Mouse (Mus musculus): ENCODE measurements around the gene C1s2. TPM values are rescaled to one million over a fixed set of nuclear protein-coding genes. Genes with fewer than 3 reads are reported as not detected.
"Not testable (repeated sequence)": the region's sequence is repeated elsewhere in the genome, so short reads cannot be mapped to it uniquely, and the experiment has no call there.

Gene C1s2
- polyA plus RNA-seq, 1 experiment from 2014 or later = not detected

DNA sequence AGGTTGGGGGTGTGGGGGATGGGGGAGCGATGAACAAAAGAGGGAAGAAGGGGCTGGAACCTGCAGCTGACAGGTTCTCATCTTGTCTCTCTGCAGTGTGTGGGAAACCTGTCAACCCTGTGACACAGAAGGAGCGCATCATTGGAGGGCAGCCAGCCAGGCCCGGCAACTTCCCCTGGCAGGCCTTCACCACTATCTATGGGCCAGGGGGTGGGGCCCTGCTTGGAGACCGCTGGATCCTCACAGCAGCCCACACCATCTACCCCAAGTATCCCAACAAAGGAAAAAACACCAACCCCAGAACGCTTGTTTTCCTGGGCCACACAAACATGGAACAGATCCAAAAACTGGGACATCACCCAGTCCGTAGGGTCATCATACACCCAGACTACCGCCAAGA lies 55.7 kb downstream of the C1s2 start:
- H3K9me3 ChIP-seq; H3K4me3 ChIP-seq; H3K27ac ChIP-seq (replicated peaks); H3K4me2 ChIP-seq; H3K36me3 ChIP-seq; H3K4me1 ChIP-seq; H3K27me3 ChIP-seq (replicated peaks); H3K9ac ChIP-seq; ATAC-seq (ENCODE audit: extremely low read depth, insufficient number of reproducible peaks, low FRiP score, low TSS enrichment): not testable (repeated sequence)
- WGBS = 68% methylated on average over 6 of the region's 7 CpGs

DNA sequence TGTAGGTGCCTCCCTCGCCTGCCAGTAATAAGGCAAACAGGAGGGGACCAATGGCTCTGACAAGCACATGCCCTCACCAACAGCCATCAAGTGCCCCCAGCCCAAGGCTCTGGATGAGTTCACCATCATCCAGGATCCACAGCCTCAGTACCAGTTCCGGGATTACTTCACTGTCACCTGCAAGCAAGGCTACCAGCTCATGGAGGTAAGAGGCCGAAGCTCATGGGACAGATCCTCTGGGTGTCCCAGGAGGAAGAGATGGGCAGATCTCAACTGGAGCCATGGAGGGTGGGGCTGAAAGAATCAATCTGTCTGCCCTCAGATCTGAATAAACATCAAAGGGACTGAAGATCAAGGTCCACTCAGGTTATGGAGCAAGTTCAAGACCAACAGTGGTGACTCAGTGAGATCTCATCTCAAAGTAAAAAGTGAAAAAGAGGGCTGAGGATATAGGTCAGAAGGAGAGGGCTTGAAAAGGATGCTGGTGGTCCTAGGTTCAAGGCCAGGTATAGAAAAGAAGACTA lies 60.7 kb downstream of the C1s2 start:
- not testable (repeated sequence) for H3K9ac ChIP-seq; H3K4me2 ChIP-seq; H3K4me1 ChIP-seq; H3K27ac ChIP-seq (replicated peaks); H3K9me3 ChIP-seq; H3K27me3 ChIP-seq (replicated peaks); H3K36me3 ChIP-seq; H3K4me3 ChIP-seq; ATAC-seq (ENCODE audit: extremely low read depth, insufficient number of reproducible peaks, low FRiP score, low TSS enrichment)
- 72% methylated on average over 3 of the region's 3 CpGs for WGBS

Other genes with a start within 250 kb of the C1s2 start
- gene Pex5, start 221.0 kb downstream of the C1s2 start, polyA plus RNA-seq (2015; fragmentation: Nextera tagmentation; extraction: Ambion mirVana) = 23.2 and 23.7 TPM in 2 replicates
- gene Clstn3, start 171.3 kb downstream of the C1s2 start, polyA plus RNA-seq (2015; fragmentation: Nextera tagmentation; extraction: Ambion mirVana) = 1.1 and 1.9 TPM in 2 replicates
- 0.46 and 0.52 TPM in 2 replicates for gene C1rl, start 143.0 kb downstream of the C1s2 start, polyA plus RNA-seq (2015; fragmentation: Nextera tagmentation; extraction: Ambion mirVana)
- gene C1ra, start 123.7 kb downstream of the C1s2 start, polyA plus RNA-seq (2015; fragmentation: Nextera tagmentation; extraction: Ambion mirVana) = 0.40 and 0.68 TPM in 2 replicates
- 0.74 and 1.0 TPM in 2 replicates for gene C1s1, start 93.7 kb downstream of the C1s2 start, polyA plus RNA-seq (2015; fragmentation: Nextera tagmentation; extraction: Ambion mirVana)
- gene C1rb, start 65.8 kb downstream of the C1s2 start, polyA plus RNA-seq (2015; fragmentation: Nextera tagmentation; extraction: Ambion mirVana) = not detected in 2 replicates
- 44.1 and 47.4 TPM in 2 replicates for gene Lpcat3, start 26.9 kb upstream of the C1s2 start, polyA plus RNA-seq (2015; fragmentation: Nextera tagmentation; extraction: Ambion mirVana)
- 113 and 130 TPM in 2 replicates for gene Emg1, start 76.1 kb upstream of the C1s2 start, polyA plus RNA-seq (2015; fragmentation: Nextera tagmentation; extraction: Ambion mirVana)
- 293 and 326 TPM in 2 replicates for gene Phb2, start 76.3 kb upstream of the C1s2 start, polyA plus RNA-seq (2015; fragmentation: Nextera tagmentation; extraction: Ambion mirVana)
- 5.3 and 5.6 TPM in 2 replicates for gene Ptpn6, start 102.6 kb upstream of the C1s2 start, polyA plus RNA-seq (2015; fragmentation: Nextera tagmentation; extraction: Ambion mirVana)
- 364 and 411 TPM in 2 replicates for gene Grcc10, start 105.3 kb upstream of the C1s2 start, polyA plus RNA-seq (2015; fragmentation: Nextera tagmentation; extraction: Ambion mirVana)
- gene Gm45234, start 119.9 kb upstream of the C1s2 start, polyA plus RNA-seq (2015; fragmentation: Nextera tagmentation; extraction: Ambion mirVana) = not detected in 2 replicates
- 7.8 and 9.4 TPM in 2 replicates for gene Atn1, start 120.4 kb upstream of the C1s2 start, polyA plus RNA-seq (2015; fragmentation: Nextera tagmentation; extraction: Ambion mirVana)
- gene Eno2, start 133.6 kb upstream of the C1s2 start, polyA plus RNA-seq (2015; fragmentation: Nextera tagmentation; extraction: Ambion mirVana) = 4.6 and 4.9 TPM in 2 replicates
- 0.09 TPM in 1 of 2 replicates, not detected in the other for gene Lrrc23, start 143.6 kb upstream of the C1s2 start, polyA plus RNA-seq (2015; fragmentation: Nextera tagmentation; extraction: Ambion mirVana)
- 8.4 and 10.9 TPM in 2 replicates for gene Spsb2, start 172.6 kb upstream of the C1s2 start, polyA plus RNA-seq (2015; fragmentation: Nextera tagmentation; extraction: Ambion mirVana)
- gene Tpi1, start 178.2 kb upstream of the C1s2 start, polyA plus RNA-seq (2015; fragmentation: Nextera tagmentation; extraction: Ambion mirVana) = 1,248 and 1,451 TPM in 2 replicates
- 98.3 and 101 TPM in 2 replicates for gene Usp5, start 193.4 kb upstream of the C1s2 start, polyA plus RNA-seq (2015; fragmentation: Nextera tagmentation; extraction: Ambion mirVana)
- gene Cdca3, start 193.5 kb upstream of the C1s2 start, polyA plus RNA-seq (2015; fragmentation: Nextera tagmentation; extraction: Ambion mirVana) = 123 and 132 TPM in 2 replicates
- gene Gnb3, start 204.2 kb upstream of the C1s2 start, polyA plus RNA-seq (2015; fragmentation: Nextera tagmentation; extraction: Ambion mirVana) = 7.8 and 11.7 TPM in 2 replicates
- gene P3h3, start 221.7 kb upstream of the C1s2 start, polyA plus RNA-seq (2015; fragmentation: Nextera tagmentation; extraction: Ambion mirVana) = 15.5 and 17.7 TPM in 2 replicates
- 1.6 TPM in 2 replicates for gene Gpr162, start 227.9 kb upstream of the C1s2 start, polyA plus RNA-seq (2015; fragmentation: Nextera tagmentation; extraction: Ambion mirVana)

Measured in heart, embryonic 13.5 days (tissue).